Mouse (Mus musculus) hindbrain, embryonic 10.5 days (tissue): ENCODE results near the gene Olfr99. TPM values are rescaled to one million over a fixed set of nuclear protein-coding genes. Genes with fewer than 3 reads are reported as not detected.
"Not testable (repeated sequence)": the region's sequence is repeated elsewhere in the genome, so short reads cannot be mapped to it uniquely, and the experiment has no call there.

Experiments used
- DNase-seq: peaks from one replicate; pipeline ENCODE4 v3.0.0-alpha.2; 2017; ENCODE audit warnings: low spot score
- H3K27ac ChIP-seq: fragments of 300-500 bp; sonication (generic); 2 replicates; pipeline ENCODE4 v1.5.1; 2016; ENCODE audit warnings: mild to moderate bottlenecking, moderate library complexity
- H3K27me3 ChIP-seq: fragments of 300-500 bp; sonication (generic); 2 replicates; pipeline ENCODE4 v1.6.1; 2016; ENCODE audit warnings: mild to moderate bottlenecking; ENCODE audit not compliant: poor library complexity, insufficient read depth, severe bottlenecking
- H3K36me3 ChIP-seq: fragments of 300-500 bp; sonication (generic); 2 replicates; pipeline ENCODE4 v1.6.1; 2016; ENCODE audit warnings: mild to moderate bottlenecking, moderate library complexity
- H3K4me1 ChIP-seq: fragments of 300-500 bp; sonication (generic); replicated peaks from 2 replicates; pipeline ENCODE4 v1.6.1; 2016; ENCODE audit warnings: mild to moderate bottlenecking
- H3K4me3 ChIP-seq: fragments of 300-500 bp; sonication (generic); 2 replicates; pipeline ENCODE4 v1.5.1; 2016; ENCODE audit warnings: mild to moderate bottlenecking, moderate library complexity
- H3K9me3 ChIP-seq: fragments of 300-500 bp; sonication (generic); 2 replicates; pipeline ENCODE4 v1.6.1; 2016; ENCODE audit warnings: mild to moderate bottlenecking, moderate library complexity
- WGBS: fragments of 180-500 bp; shearing (Covaris S2); methylation state at CpG from one replicate; pipeline ENCODE4 v1.1.7; 2016; 5-methylcytosine and 5-hydroxymethylcytosine counted together
- polyA plus RNA-seq: library from polyadenylated mRNA; unstranded; fragments of >200 nt; fragmentation: Nextera tagmentation; extraction: Ambion mirVana; gene quantifications from 2 replicates; pipeline ENCODE4 v1.2.1, GENCODE M21; 2016

The Olfr99 gene
- polyA plus RNA-seq, 1 experiment from 2014 or later, result not detected

GRCm38 (mm10) chr17:37246715-37247114, 36.5 kb downstream of the Olfr99 start:
- no peak for DNase-seq
- Histone ChIP-seq H3K4me3 (no peak overlapping the region), H3K4me1 (no peaks in the 10 kb centered on the region), H3K27me3 (no peaks in the 10 kb centered on the region), H3K36me3 (no peaks in the 10 kb centered on the region), H3K27ac (no peak overlapping the region), H3K9me3 (no peaks in the 10 kb centered on the region)
- WGBS, result 41% methylated on average over 5 of the region's 5 CpGs

DNA sequence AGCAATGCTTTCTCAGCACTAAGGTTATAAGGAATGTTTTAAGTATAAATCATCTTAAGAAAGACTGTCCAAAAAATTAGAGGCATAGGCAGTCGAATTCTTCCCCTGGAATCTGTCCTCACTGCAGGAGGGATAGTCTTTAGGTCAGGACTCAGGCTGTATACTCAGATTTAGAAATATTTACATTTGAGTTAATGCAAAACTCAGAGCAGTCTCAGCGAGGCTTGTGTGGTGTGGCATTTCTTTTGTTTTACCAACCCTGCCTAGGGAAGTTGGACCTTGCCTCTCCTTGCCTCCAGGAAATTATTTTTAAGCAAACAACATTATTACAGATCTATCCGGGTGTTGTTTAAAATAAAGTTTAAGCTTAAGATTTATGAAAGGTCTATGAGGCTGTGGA, 41.1 kb downstream of the Olfr99 start:
- no peak for DNase-seq
- H3K27ac ChIP-seq, result no peak overlapping the region
- no peaks in the 10 kb centered on the region for H3K4me1 ChIP-seq
- no peaks in the 10 kb centered on the region for H3K27me3 ChIP-seq
- H3K36me3 ChIP-seq, result no peaks in the 10 kb centered on the region
- H3K9me3 ChIP-seq, result 0 out of 2 replicates have a peak, but pooled peaks cover 5% of the 10 kb centered on the region
- 63% methylated on average over 3 of the region's 3 CpGs for WGBS
- H3K4me3 ChIP-seq, result no peak overlapping the region

- DNase-seq, H3K9me3 ChIP-seq, H3K27ac ChIP-seq, H3K36me3 ChIP-seq, H3K4me3 ChIP-seq, H3K27me3 ChIP-seq, H3K4me1 ChIP-seq: not testable (repeated sequence)
- 95% methylated on average over 2 of the region's 2 CpGs for WGBS
These were observed 46.0 kb downstream of the Olfr99 start, which contains the start of gene Olfr97 for GRCm38 (mm10) chr17:37237230-37237629. Gene Olfr97 (minus strand): TSS chr17:37237330.

Other genes with a start within 250 kb of the Olfr99 start
- gene Gabbr1, start 237.5 kb downstream of the Olfr99 start, polyA plus RNA-seq, result 10.8 and 17.0 TPM in 2 replicates
- 0.08 TPM in 1 of 2 replicates, not detected in the other for gene Olfr90, start 195.0 kb downstream of the Olfr99 start, polyA plus RNA-seq
- gene Olfr91, start 185.2 kb downstream of the Olfr99 start, polyA plus RNA-seq, result not detected in 2 replicates
- gene Olfr92, start 163.4 kb downstream of the Olfr99 start, polyA plus RNA-seq, result not detected in 2 replicates
- not detected in 2 replicates for gene Olfr93, start 122.0 kb downstream of the Olfr99 start, polyA plus RNA-seq
- gene Ubd, start 89.6 kb downstream of the Olfr99 start, polyA plus RNA-seq, result not detected in 2 replicates
- gene Olfr94, start 82.5 kb downstream of the Olfr99 start, polyA plus RNA-seq, result not detected in 2 replicates
- gene Olfr95, start 70.3 kb downstream of the Olfr99 start, polyA plus RNA-seq, result not detected in 2 replicates
- gene Olfr96, start 63.3 kb downstream of the Olfr99 start, polyA plus RNA-seq, result not detected in 2 replicates
- not detected in 2 replicates for gene Olfr97, start 46.1 kb downstream of the Olfr99 start, polyA plus RNA-seq
- not detected in 2 replicates for gene Olfr98, start 19.7 kb downstream of the Olfr99 start, polyA plus RNA-seq
- gene H2-M3, start 13.2 kb downstream of the Olfr99 start, polyA plus RNA-seq, result 1.1 and 1.4 TPM in 2 replicates
- gene Olfr101, start 20.9 kb upstream of the Olfr99 start, polyA plus RNA-seq, result not detected in 2 replicates
- gene Olfr102, start 33.6 kb upstream of the Olfr99 start, polyA plus RNA-seq, result not detected in 2 replicates
- not detected in 2 replicates for gene Olfr103, start 56.2 kb upstream of the Olfr99 start, polyA plus RNA-seq
- not detected in 2 replicates for gene Olfr104-ps, start 76.1 kb upstream of the Olfr99 start, polyA plus RNA-seq
- gene Olfr105-ps, start 95.6 kb upstream of the Olfr99 start, polyA plus RNA-seq, result not detected in 2 replicates
- gene Olfr106-ps, start 106.9 kb upstream of the Olfr99 start, polyA plus RNA-seq, result not detected in 2 replicates
- gene Olfr107, start 115.8 kb upstream of the Olfr99 start, polyA plus RNA-seq, result not detected in 2 replicates
- gene Olfr108, start 162.0 kb upstream of the Olfr99 start, polyA plus RNA-seq, result not detected in 2 replicates
- not detected in 2 replicates for gene Olfr109, start 175.5 kb upstream of the Olfr99 start, polyA plus RNA-seq
- not detected in 2 replicates for gene H2-M2, start 200.1 kb upstream of the Olfr99 start, polyA plus RNA-seq
- gene Olfr110, start 209.0 kb upstream of the Olfr99 start, polyA plus RNA-seq, result not detected in 2 replicates
- gene Olfr111, start 224.6 kb upstream of the Olfr99 start, polyA plus RNA-seq, result not detected in 2 replicates